Mouse (Mus musculus) hindbrain, embryonic 11.5 days (tissue): ENCODE results near the gene Ppp1r9a. TPM values are rescaled to one million over a fixed set of nuclear protein-coding genes. Genes with fewer than 3 reads are reported as not detected.

Experiments used
- ATAC-seq: fragments of 200-750 bp; cut with Nextera tagmentation; 2 replicates; pipeline ENCODE4 v1.8.0; 2017; ENCODE audit warnings: mild to moderate bottlenecking, moderate TSS enrichment, moderate library complexity; ENCODE audit not compliant: low FRiP score
- DNase-seq: peaks from one replicate; pipeline ENCODE4 v3.0.0-alpha.2; 2015; ENCODE audit warnings: low spot score
- H3K27ac ChIP-seq: fragments of 300-500 bp; sonication (generic); 2 replicates; pipeline ENCODE4 v1.5.1; 2014; ENCODE audit warnings: mild to moderate bottlenecking, low read depth, low read length
- H3K27me3 ChIP-seq: fragments of 300-500 bp; sonication (generic); 2 replicates; pipeline ENCODE4 v1.6.1; 2014; ENCODE audit warnings: mild to moderate bottlenecking, low read length, moderate library complexity, mixed read lengths; ENCODE audit not compliant: control insufficient read depth, insufficient read depth
- H3K36me3 ChIP-seq: fragments of 300-500 bp; sonication (generic); 2 replicates; pipeline ENCODE4 v1.6.1; 2014; ENCODE audit warnings: mild to moderate bottlenecking, low read length, moderate library complexity, mixed read lengths; ENCODE audit not compliant: control insufficient read depth, insufficient read depth
- H3K4me1 ChIP-seq: fragments of 300-500 bp; sonication (generic); replicated peaks from 2 replicates; pipeline ENCODE4 v1.6.1; 2014; ENCODE audit warnings: low read length, mixed read lengths; ENCODE audit not compliant: control insufficient read depth, insufficient read depth
- H3K4me2 ChIP-seq: fragments of 300-500 bp; sonication (generic); replicated peaks from 2 replicates; pipeline ENCODE4 v1.6.1; 2014; ENCODE audit warnings: mild to moderate bottlenecking, low read depth, low read length
- H3K4me3 ChIP-seq: fragments of 300-500 bp; sonication (generic); 2 replicates; pipeline ENCODE4 v1.5.1; 2014; ENCODE audit warnings: low read depth, low read length
- H3K9ac ChIP-seq: fragments of 300-500 bp; sonication (generic); 2 replicates; pipeline ENCODE4 v1.6.1; 2014; ENCODE audit warnings: low read depth, low read length
- H3K9me3 ChIP-seq: fragments of 300-500 bp; sonication (generic); 2 replicates; pipeline ENCODE4 v1.6.1; 2016; ENCODE audit warnings: low read length; ENCODE audit not compliant: control insufficient read depth
- WGBS: fragments of 180-500 bp; shearing (Covaris S2); extraction: QIAGEN DNeasy Blood & Tissue Kit; methylation state at CpG from one replicate; pipeline ENCODE4 v1.1.7; 2014; 5-methylcytosine and 5-hydroxymethylcytosine counted together
- polyA plus RNA-seq: library from polyadenylated mRNA; unstranded; fragments of >200 nt; fragmentation: Nextera tagmentation; extraction: Ambion mirVana; gene quantifications from 2 replicates; pipeline ENCODE4 v1.2.1, GENCODE M21; 2014

Gene Ppp1r9a
- polyA plus RNA-seq, 1 experiment from 2014 or later = 33.9 TPM

GRCm38 (mm10) chr6:5179189-5179588 lies 276.5 kb downstream of the Ppp1r9a start:
- no peak for ATAC-seq
- H3K27ac ChIP-seq = no peak overlapping the region
- no peak overlapping the region for H3K4me3 ChIP-seq
- no peaks in the 10 kb centered on the region for H3K27me3 ChIP-seq
- no peaks in the 10 kb centered on the region for H3K36me3 ChIP-seq
- DNase-seq = no peak
- H3K4me2 ChIP-seq = no peak overlapping the region
- no peaks in the 10 kb centered on the region for H3K4me1 ChIP-seq
- no peak overlapping the region for H3K9ac ChIP-seq
- 87% methylated on average over 6 of the region's 6 CpGs for WGBS
- no peaks in the 10 kb centered on the region for H3K9me3 ChIP-seq

- no peak overlapping the region for H3K4me3 ChIP-seq
- DNase-seq (no peak), ATAC-seq (no peak)
- H3K9me3 ChIP-seq = no peaks in the 10 kb centered on the region
- no peak overlapping the region for H3K9ac ChIP-seq
- H3K4me2 ChIP-seq = no peak overlapping the region
- no peaks in the 10 kb centered on the region for H3K4me1 ChIP-seq
- H3K27me3 ChIP-seq = no peaks in the 10 kb centered on the region
- H3K27ac ChIP-seq = no peak overlapping the region
- 85% methylated on average over 5 of the region's 5 CpGs for WGBS
- no peaks in the 10 kb centered on the region for H3K36me3 ChIP-seq
These were observed 277.9 kb downstream of the Ppp1r9a start for GRCm38 (mm10) chr6:5180645-5181044.

GRCm38 (mm10) chr6:5186229-5186950 lies 283.7 kb downstream of the Ppp1r9a start:
- Histone ChIP-seq H3K4me3 (no peak overlapping the region), H3K9ac (no peak overlapping the region), H3K27me3 (no peaks in the 10 kb centered on the region), H3K9me3 (no peaks in the 10 kb centered on the region), H3K27ac (no peak overlapping the region), H3K36me3 (no peaks in the 10 kb centered on the region), H3K4me1 (no peaks in the 10 kb centered on the region), H3K4me2 (no peak overlapping the region)
- no peak for ATAC-seq
- WGBS = 82% methylated on average over 7 of the region's 7 CpGs
- no peak for DNase-seq

GRCm38 (mm10) chr6:5187586-5187985 lies 284.9 kb downstream of the Ppp1r9a start:
- no peak for DNase-seq
- H3K4me3 ChIP-seq = no peak overlapping the region
- 84% methylated on average over 6 of the region's 6 CpGs for WGBS
- no peak for ATAC-seq
- no peaks in the 10 kb centered on the region for H3K27me3 ChIP-seq
- H3K9me3 ChIP-seq = no peaks in the 10 kb centered on the region
- no peak overlapping the region for H3K4me2 ChIP-seq
- no peaks in the 10 kb centered on the region for H3K36me3 ChIP-seq
- H3K4me1 ChIP-seq = no peaks in the 10 kb centered on the region
- no peak overlapping the region for H3K27ac ChIP-seq
- H3K9ac ChIP-seq = no peak overlapping the region

GRCm38 (mm10) chr6:5188036-5188435 lies 285.3 kb downstream of the Ppp1r9a start:
- no peaks in the 10 kb centered on the region for H3K4me1 ChIP-seq
- H3K27ac ChIP-seq = no peak overlapping the region
- 90% methylated on average over 5 of the region's 5 CpGs for WGBS
- H3K4me2 ChIP-seq = no peak overlapping the region
- H3K9me3 ChIP-seq = no peaks in the 10 kb centered on the region
- H3K27me3 ChIP-seq = no peaks in the 10 kb centered on the region
- no peak for ATAC-seq
- no peaks in the 10 kb centered on the region for H3K36me3 ChIP-seq
- H3K4me3 ChIP-seq = no peak overlapping the region
- no peak for DNase-seq
- H3K9ac ChIP-seq = no peak overlapping the region

DNA sequence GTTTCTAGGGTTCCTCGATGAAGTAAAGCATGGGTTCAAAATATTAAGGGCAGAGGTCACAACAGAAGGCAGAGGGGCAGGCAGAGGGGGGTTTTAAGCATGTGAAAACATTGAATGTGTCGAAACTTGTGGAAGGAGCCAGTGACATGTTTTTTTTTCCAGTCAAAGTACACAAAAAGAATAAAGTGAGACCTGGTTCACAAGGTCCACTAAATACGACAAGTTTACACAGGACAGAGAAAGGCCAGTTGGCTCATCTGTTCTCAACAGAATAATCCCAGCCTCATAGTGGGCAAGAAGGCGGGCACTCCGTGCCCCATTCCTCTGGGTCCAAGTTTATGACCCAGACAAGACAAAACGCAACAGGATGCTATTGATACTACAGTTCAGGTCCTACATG lies 286.2 kb downstream of the Ppp1r9a start:
- Histone ChIP-seq H3K27ac (no peak overlapping the region), H3K4me3 (no peak overlapping the region), H3K27me3 (no peaks in the 10 kb centered on the region), H3K4me2 (no peak overlapping the region), H3K36me3 (no peaks in the 10 kb centered on the region), H3K4me1 (no peaks in the 10 kb centered on the region), H3K9me3 (no peaks in the 10 kb centered on the region), H3K9ac (no peak overlapping the region)
- DNase-seq (no peak), ATAC-seq (no peak)
- WGBS = 71% methylated on average over 6 of the region's 6 CpGs

- H3K36me3 ChIP-seq = no peaks in the 10 kb centered on the region
- no peak for ATAC-seq
- WGBS = 89% methylated on average over 4 of the region's 4 CpGs
- H3K9ac ChIP-seq = no peak overlapping the region
- no peak for DNase-seq
- H3K9me3 ChIP-seq = no peaks in the 10 kb centered on the region
- H3K27ac ChIP-seq = no peak overlapping the region
- H3K27me3 ChIP-seq = no peaks in the 10 kb centered on the region
- no peak overlapping the region for H3K4me2 ChIP-seq
- H3K4me1 ChIP-seq = no peaks in the 10 kb centered on the region
- no peak overlapping the region for H3K4me3 ChIP-seq
These were observed 286.8 kb downstream of the Ppp1r9a start for GRCm38 (mm10) chr6:5189507-5189906.

DNA sequence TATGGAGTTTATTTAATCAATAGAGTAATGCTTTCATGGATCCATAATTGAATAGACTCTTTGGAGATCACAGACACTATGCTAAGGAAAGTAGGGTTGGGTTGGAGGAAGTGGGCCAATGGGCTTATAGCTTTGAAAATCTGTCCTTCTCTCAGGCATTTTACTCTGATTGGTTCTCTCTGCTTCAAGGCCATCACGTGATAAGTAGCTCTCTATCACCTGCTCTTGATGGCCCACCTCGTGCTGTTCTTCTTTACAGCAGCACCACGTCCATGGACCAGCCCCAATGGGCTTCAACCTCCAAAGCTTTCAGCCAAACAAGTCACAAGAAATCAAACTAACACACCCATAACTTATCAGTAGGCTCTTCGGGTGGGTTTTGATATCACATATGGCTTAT lies 288.0 kb downstream of the Ppp1r9a start:
- Histone ChIP-seq H3K4me3 (no peak overlapping the region), H3K9me3 (no peaks in the 10 kb centered on the region), H3K36me3 (no peaks in the 10 kb centered on the region), H3K27me3 (no peaks in the 10 kb centered on the region), H3K9ac (no peak overlapping the region), H3K4me2 (no peak overlapping the region), H3K4me1 (no peaks in the 10 kb centered on the region), H3K27ac (no peak overlapping the region)
- DNase-seq (no peak), ATAC-seq (no peak)
- WGBS = 83% methylated on average over 4 of the region's 4 CpGs

GRCm38 (mm10) chr6:5193693-5194092 lies 291.0 kb downstream of the Ppp1r9a start, which contains the start of gene Pon1:
TSS of gene Pon1 (minus strand) at chr6:5193946.
- Histone ChIP-seq H3K36me3 (no peaks in the 10 kb centered on the region), H3K27me3 (no peaks in the 10 kb centered on the region), H3K4me1 (no peaks in the 10 kb centered on the region), H3K9ac (no peak within 1 kb of the TSS), H3K4me3 (no peak within 1 kb of the TSS), H3K9me3 (no peaks in the 10 kb centered on the region), H3K4me2 (no peak within 1 kb of the TSS), H3K27ac (no peak within 1 kb of the TSS)
- DNase-seq = no peak
- ATAC-seq = no peak
- WGBS = 52% methylated on average over 5 of the region's 5 CpGs
